Mouse (Mus musculus) spleen, postnatal 10 days (tissue): ENCODE measurements around the gene Wdr93.

Experiments used
- DNase-seq, 2 experiments: peaks; one replicate each; pipeline ENCODE4 v3.0.0; 2021 to 2022; ENCODE audit warnings: low spot score in 2 of 2

Wdr93 gene

DNA sequence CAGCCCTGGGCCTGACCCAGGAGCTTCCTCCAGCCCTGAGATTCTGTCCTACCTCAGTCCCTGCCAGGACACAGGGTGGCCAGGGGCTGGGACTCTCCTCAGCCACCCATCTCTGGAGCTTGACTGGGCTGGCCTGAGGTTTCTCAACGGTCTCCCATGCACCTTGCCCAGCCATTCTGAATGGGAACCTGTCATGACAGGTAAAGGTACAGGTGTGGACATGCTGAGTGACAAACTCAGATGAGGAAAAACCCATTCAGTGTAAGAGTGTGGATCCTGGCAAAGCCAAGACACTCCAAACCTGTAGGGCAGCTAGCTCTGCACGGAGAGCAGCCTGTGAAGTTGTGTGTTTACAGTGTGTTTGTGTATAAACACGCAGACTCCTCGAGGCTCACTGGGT is 57.4 kb downstream of the Wdr93 start:
- no peak for DNase-seq

DNA sequence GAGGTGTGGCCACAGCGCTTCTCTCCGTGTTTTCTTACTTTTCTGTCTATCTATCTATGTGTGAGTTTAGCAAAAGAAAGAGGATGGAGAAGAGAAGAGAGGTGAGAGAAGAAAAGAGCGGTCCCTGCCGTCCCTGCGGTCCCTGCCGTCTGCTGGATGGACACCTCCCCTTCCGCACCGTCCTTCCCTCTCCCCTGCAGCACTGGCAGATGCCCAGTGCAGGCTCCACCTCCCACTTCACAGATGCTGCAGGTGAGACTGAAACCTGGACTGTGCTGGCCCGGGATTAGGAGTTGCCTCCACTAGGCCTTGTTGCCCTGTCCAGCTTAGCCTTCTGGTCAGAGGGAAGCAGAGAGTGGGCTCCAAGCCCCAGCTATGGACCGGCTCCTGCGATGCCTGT is 58.4 kb downstream of the Wdr93 start:
- DNase-seq: no peak

DNA sequence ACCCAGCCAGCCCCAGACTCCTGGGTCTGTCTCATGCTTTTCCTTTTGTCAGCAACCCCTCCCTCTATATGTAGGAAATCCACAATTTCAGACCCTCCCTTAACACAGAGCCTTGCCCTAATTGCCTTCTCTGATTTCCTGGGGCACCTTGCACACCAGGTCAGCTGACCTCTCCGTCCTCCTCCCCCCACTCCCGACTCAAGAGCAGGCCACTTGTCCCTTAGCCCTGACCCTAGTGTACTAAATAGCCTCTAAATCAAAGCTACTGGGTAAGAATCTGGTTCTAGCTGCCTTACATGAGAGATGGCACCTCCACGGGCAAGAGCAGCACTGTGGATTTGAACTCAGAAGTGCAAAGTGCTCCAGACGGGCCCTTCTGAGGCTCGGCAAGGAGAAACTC is 59.1 kb downstream of the Wdr93 start:
- no peak for DNase-seq

DNA sequence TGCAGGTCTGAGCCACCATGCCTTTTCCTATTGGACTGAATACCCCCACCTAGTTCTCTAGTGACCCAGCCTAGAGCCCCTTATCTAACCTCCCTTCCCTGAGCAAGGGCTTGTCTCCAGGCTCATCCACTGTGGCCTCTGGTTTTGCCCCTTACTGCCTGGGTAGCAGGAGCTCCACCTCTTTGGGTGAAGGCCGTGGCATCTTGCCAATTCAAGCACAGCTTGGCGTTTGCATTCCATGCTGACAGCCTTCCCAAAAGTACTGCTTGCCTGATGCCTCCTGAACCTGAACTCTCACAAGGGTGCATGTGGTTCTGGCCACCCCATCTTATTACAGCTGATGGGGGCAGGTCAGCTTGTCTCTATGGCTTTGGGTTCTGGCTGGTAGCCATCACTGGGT is 60.9 kb downstream of the Wdr93 start:
- DNase-seq: no peak

DNA sequence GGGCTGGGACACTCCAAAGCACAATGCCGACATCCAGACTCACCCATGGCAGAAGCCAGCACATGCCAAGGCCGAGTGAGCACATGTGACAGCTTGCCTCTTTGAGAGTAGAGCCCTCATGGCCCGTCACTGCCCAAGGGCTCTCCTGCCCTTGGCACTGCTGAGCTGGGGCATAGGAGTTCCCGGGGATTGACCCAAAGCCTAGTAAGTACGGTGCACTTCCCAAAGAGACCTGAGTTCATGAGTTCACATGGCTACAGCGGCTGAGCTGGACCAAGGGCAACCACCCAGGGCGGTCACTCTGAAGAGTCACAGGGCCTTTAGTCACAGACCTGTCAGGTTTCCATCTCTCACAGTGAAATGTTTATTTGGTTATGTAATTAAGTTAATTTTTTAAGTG is 65.6 kb downstream of the Wdr93 start:
- no peak for DNase-seq

DNA sequence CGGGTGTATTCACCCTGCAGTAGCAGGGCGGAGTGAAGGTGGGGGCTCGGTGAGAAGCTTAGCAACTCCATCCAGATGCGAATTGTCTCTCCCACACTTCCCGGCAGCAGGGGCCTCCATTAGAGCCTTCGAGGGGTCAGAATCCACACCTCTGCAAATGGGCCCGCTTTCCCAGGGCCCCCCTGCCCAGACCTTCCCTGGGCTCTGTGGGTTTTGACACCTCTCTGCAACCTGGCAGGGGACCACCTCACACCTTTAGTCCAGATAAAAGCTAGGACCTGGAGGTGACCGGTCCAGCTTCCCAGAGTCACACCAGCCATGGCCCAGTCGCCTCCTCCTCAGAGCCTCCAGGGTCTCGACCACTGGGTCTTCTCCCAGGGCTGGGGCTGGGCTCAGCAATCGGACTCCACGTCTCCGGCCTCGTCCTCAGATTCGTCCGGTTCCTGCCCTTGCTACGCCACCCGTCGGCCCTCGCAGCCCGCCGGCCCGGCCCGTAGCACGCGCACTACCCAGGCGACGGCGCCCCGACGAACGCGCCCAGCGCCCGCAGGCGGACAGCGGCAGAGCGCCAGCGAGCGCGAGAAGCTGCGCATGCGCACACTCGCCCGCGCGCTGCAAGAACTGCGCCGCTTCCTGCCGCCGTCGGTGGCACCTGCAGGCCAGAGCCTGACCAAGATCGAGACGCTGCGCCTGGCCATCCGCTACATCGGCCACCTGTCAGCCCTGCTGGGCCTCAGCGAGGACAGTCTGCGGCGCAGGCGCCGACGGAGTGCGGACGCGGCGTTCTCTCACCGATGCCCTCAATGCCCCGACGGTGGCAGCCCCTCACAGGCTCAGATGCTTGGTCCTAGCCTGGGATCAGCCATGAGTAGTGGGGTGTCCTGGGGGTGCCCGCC is 67.9 kb downstream of the Wdr93 start, which contains the start of gene Mesp2:
Gene Mesp2, plus strand, starts transcription at position 117 of the 896 bp plus-strand sequence.
- DNase-seq: peak; percentile 32 to 74

DNA sequence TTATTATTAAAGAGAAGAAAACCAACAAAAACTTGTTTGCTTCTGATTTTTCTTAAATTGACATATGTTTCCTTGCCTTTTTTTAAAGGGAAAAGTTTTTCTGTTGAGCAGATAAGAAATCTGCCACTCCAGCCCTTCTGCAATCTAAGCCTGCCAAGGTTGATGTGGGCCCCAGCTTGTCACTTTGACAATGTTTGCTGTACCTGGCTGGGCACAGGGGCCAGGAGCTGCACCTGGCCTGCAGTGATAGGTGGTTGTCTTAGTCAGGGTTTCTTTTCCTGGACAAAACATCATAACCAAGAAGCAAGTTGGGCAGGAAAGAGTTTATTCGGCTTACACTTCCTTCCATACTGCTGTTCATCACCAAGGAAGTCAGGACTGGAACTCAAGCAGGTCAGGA is 70.4 kb downstream of the Wdr93 start:
- no peak for DNase-seq

DNA sequence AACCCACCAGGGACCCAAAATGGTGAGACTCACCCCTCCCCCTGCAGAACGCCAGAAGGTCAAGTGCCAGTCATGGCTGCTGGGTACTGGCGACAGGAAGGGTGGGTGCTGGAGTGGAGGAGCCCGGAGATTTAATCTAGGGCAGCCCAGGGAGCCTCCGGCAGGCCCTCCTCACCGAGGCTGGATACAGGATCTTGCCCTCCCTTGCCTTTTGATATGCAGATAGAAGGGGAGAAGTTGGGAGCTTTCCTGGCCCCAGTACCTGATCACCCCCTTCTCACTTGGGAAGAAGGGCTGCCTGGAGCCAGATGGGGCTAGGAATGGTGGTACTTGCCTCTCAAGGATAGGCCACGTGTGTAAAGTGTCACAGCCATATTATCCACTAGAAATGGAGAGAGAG is 75.4 kb downstream of the Wdr93 start:
- DNase-seq: no peak

DNA sequence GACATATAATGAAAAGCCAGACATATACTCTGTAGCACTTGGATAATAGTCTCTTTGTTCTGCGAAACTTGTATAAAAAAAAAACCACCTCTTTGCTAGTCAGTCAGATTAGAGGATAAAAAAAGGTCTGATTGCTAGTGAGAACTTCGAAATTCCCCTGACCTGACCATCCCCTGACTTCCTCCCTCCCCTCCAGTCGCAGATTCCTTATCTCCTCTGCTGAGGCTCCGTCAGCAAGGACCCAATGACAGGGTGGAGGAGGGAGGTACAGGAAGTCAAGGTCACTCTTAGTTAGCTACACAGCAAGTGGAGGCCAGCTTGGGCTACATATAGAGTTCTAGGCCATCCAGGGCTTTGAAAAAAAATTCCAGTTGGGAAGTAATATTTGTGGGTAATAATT is 76.6 kb downstream of the Wdr93 start:
- no peak for DNase-seq

DNA sequence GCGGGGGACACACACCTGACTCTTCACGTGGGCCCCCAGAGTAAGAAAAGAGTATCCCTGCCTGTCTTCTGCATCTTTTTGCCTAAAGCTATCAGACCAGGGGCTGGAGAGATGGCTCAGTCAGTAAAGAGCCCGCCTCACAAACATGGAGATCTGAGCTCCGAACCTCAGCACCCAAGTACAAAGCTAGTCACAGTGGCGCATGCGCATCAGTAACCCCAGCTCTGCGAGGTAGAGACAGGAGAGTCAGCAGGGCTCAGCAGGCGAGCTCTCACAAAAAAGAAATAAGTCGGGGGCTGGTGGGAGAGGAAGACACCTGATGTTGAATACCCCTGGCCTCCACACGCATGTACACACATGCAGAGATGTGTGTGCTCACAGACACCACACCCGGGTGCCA is 77.0 kb downstream of the Wdr93 start:
- no peak for DNase-seq

DNA sequence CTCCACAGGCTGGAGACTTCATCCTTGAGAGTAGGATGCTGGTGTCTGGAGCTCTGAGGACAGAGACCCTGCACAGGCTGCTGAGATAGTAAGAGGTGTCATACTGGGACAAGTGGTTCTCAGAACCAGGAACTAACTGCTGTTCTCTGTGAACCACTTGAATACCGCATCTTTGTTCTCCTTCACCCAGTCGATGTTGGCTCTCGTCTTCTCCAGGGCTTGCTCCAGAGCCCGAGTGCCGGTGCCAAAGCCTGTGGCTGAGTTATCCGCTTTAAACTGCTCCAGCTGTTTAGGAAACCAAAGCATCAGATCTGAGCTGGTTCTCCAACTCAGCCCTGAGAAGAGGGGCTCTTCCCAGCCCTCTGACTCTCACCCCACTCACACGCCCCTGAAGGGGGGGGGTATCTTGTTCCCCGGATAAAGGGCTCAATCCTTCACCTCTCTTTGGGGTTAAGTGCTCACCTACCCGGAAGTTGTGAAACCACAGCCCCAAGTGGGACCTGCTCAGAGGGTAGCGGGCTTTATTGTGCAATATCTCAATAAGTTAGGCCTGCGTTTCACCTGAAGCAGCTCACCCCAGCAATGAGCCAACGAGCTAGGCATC is 79.2 kb downstream of the Wdr93 start:
- no peak for DNase-seq

DNA sequence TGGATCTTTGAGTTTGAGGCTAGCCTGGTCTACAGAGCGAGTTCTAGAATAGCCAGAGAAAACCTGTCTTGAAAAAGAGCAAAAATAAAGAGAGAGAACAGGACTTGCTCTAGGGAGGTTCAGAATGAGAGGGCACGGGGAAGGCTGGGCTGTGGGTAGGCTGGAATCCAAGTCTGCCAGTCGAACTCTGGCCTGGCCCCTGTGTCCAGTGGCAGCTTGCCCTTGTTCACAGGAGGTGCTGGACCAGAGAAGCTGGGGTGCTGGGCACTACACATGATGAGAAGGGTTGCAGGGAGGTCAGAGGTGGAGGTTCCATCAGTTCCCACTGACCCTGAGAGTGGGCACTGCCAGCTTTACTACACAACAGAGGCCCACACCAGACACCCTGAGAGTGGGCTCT is 85.4 kb downstream of the Wdr93 start:
- DNase-seq: no peak

DNA sequence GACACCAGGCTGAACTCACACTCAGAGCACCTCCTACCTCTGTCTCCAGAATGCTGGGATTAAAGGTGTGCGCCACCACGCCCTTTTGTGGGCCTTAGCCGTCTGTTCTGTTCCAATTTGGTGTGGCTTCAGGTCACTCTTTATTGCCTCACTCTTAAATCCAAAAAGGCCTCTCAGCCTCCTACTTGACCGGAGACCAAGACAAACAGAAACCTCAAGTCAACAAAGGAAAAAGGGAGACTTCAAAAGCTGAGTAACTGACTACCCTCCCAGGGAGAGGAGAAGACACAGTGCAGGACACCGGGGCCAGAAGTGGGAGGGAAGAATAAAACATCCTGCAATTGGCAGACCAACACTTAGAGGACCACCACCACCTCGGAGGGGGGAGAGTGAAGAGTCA is 88.2 kb downstream of the Wdr93 start:
- DNase-seq: no peak

DNA sequence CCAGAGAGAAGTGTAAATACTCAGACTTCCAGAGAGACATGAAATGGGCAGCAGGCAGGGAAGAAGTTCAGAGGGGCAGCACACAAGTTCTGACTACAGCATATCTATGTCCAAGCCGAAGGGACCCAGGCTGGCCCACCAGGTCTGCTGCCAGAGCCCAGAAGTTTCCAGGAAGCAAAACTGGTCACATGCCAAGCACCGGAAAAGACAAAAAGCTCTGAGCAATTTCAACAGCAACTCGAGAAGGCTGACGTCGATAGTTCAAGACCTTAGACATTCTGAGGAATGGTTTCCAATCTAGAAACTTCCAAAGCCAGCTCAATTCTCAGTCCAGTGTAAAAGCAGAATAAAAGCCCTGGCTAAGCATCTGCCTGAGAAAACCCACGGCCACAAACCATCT is 88.6 kb downstream of the Wdr93 start:
- no peak for DNase-seq

DNA sequence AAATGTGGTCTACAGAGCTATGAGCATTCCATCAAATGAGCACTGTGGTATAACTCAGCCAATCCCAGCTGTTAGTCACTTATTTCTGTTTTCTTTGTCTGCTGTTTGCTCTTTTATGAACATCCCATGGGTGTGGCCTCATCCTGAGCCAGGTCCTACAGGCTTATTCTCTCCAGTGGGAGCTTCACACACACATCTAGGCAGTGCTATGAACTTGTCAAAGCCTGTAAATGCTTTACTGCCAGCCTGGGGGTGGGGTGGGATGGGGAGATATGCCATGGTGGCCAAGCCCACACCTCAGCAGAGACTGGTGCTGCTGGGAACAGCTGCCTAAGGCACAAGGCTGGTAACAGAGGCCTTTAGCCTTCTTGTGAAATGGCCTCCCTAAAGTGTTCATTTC is 90.0 kb downstream of the Wdr93 start:
- DNase-seq: no peak

DNA sequence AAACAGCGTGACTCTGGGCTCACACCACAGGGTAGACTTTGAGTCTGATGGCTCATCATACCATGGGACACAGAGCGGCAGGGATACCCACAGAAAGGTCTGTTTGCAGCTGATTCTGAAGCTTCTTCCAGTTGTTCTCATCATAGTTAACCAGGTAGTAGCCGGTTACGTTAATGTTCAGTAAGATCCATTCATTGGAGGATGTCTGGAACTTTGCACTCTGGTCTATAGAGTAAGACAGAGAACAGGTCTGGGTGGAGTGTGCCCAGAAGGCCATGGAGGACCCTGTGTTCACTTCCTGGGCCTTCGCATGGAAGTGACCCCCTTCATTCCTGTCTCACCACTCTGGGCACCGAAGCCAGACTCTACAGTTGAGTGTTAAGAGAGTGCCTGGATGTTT is 92.2 kb downstream of the Wdr93 start:
- no peak for DNase-seq
